Mouse (Mus musculus): ENCODE results near the gene Odf3l2.

- peak; percentile 36 for TF ChIP-seq CTCF (IDR thresholded peaks at IDR 0.05; ENCODE audit: low read depth)
- no peak for TF ChIP-seq EP300 (IDR thresholded peaks at IDR 0.05; ENCODE audit: low read depth)
Measured at GRCm38 (mm10) chr10:79660298-79660697, 14.8 kb upstream of the Odf3l2 start.

Data from heart, postnatal 0 days (tissue).